Mouse (Mus musculus) intestine, postnatal 0 days (tissue): Measurements from ENCODE around the gene 4930524B15Rik. TPM values are rescaled to one million over a fixed set of nuclear protein-coding genes. Genes with fewer than 3 reads are reported as not detected.

Experiments used
- ATAC-seq: fragments of 200-750 bp; cut with Nextera tagmentation; 2 replicates; pipeline ENCODE4 v1.8.0; 2017; ENCODE audit warnings: mild to moderate bottlenecking, moderate TSS enrichment, moderate library complexity
- H3K27ac ChIP-seq: fragments of 300-500 bp; sonication (generic); 2 replicates; pipeline ENCODE4 v1.5.1; 2014; ENCODE audit warnings: mild to moderate bottlenecking, low read depth, low read length, moderate library complexity
- H3K27me3 ChIP-seq: fragments of 300-500 bp; sonication (generic); replicated peaks from 2 replicates; pipeline ENCODE4 v1.6.1; 2014; ENCODE audit warnings: low read length, mixed read lengths; ENCODE audit not compliant: control insufficient read depth, insufficient read depth
- H3K36me3 ChIP-seq: fragments of 300-500 bp; sonication (generic); 2 replicates; pipeline ENCODE4 v1.6.1; 2014; ENCODE audit warnings: mild to moderate bottlenecking, moderate library complexity; ENCODE audit not compliant: control insufficient read depth, insufficient read depth
- H3K4me1 ChIP-seq: fragments of 300-500 bp; sonication (generic); replicated peaks from 2 replicates; pipeline ENCODE4 v1.6.1; 2014; ENCODE audit warnings: antibody characterized with exemption, low read length, mixed read lengths; ENCODE audit not compliant: control insufficient read depth, insufficient read depth
- H3K4me2 ChIP-seq: fragments of 300-500 bp; sonication (generic); replicated peaks from 2 replicates; pipeline ENCODE4 v1.6.1; 2014; ENCODE audit warnings: low read depth, mild to moderate bottlenecking, moderate library complexity
- H3K4me3 ChIP-seq: fragments of 300-500 bp; sonication (generic); 2 replicates; pipeline ENCODE4 v1.5.1; 2014; ENCODE audit warnings: low read depth, low read length
- H3K9ac ChIP-seq: fragments of 300-500 bp; sonication (generic); 2 replicates; pipeline ENCODE4 v1.6.1; 2014; ENCODE audit warnings: mild to moderate bottlenecking, low read depth, low read length
- H3K9me3 ChIP-seq: fragments of 300-500 bp; sonication (generic); 2 replicates; pipeline ENCODE4 v1.6.1; 2016; ENCODE audit warnings: mixed run types; ENCODE audit not compliant: control insufficient read depth
- CTCF ChIP-seq: sonication (generic); IDR thresholded peaks from 2 replicates; pipeline ENCODE4 v1.5.1; 2016; ENCODE audit warnings: low read depth, mild to moderate bottlenecking, control low read depth, antibody characterized with exemption, moderate library complexity
- WGBS: fragments of 180-500 bp; shearing (Covaris S2); extraction: QIAGEN DNeasy Blood & Tissue Kit; methylation state at CpG from one replicate; pipeline ENCODE4 v1.1.7; 2014; 5-methylcytosine and 5-hydroxymethylcytosine counted together
- polyA plus RNA-seq: library from polyadenylated mRNA; unstranded; fragments of >200 nt; fragmentation: Nextera tagmentation; extraction: Ambion mirVana; gene quantifications from 2 replicates; pipeline ENCODE4 v1.2.1, GENCODE M21; 2015

4930524B15Rik gene
- polyA plus RNA-seq, 1 experiment from 2014 or later, result 0.26 TPM

DNA sequence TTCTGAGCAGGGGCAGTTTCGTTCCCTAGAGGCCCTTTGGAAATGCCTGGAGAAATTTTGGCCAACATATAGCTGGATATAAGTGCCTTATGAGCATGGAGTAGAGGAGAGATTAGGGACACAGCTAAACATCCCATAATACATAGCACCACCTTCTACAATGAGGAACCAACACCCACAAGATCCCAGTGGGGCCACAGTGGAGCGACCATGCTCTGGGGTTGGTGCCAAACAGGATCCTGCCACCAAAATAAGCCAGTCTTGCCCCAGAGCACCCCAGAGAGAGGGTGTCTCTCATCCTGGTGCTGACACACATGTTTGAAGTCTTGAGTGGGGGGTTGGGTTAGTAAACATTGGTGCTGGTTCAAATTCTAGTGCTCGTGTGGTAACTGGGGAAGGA, 63.2 kb downstream of the 4930524B15Rik start:
- WGBS, result 76% methylated on average over 3 of the region's 3 CpGs
- TF ChIP-seq CTCF, result no peak
- Histone ChIP-seq H3K9ac (no peak overlapping the region), H3K4me3 (no peak overlapping the region), H3K9me3 (no peaks in the 10 kb centered on the region), H3K36me3 (no peaks in the 10 kb centered on the region), H3K4me1 (no peaks in the 10 kb centered on the region), H3K27me3 (no peaks in the 10 kb centered on the region), H3K4me2 (no peak overlapping the region), H3K27ac (no peak overlapping the region)
- no peak for ATAC-seq

Other genes with a start within 250 kb of the 4930524B15Rik start
- 11.3 and 12.8 TPM in 2 replicates for gene Cpeb4, start 93.4 kb upstream of the 4930524B15Rik start, polyA plus RNA-seq
- 9.3 and 10.1 TPM in 2 replicates for gene Nsg2, start 34.9 kb downstream of the 4930524B15Rik start, polyA plus RNA-seq
- gene Il9r, start 234.7 kb downstream of the 4930524B15Rik start, polyA plus RNA-seq, result not detected in 2 replicates
- gene Snrnp25, start 239.8 kb downstream of the 4930524B15Rik start, polyA plus RNA-seq, result 27.0 and 28.0 TPM in 2 replicates